Mouse (Mus musculus) thymus, postnatal 0 days (tissue): ENCODE measurements around the gene Hspb7. TPM values are rescaled to one million over a fixed set of nuclear protein-coding genes. Genes with fewer than 3 reads are reported as not detected.

Experiments
- DNase-seq: peaks from one replicate; pipeline ENCODE4 v3.0.0-alpha.2; 2015; ENCODE audit warnings: low spot score
- polyA plus RNA-seq: library from polyadenylated mRNA; unstranded; fragments of >200 nt; fragmentation: Nextera tagmentation; extraction: Ambion mirVana; gene quantifications from 2 replicates; pipeline ENCODE4 v1.2.1, GENCODE M21; 2015

Hspb7 gene
- polyA plus RNA-seq, 1 experiment from 2014 or later, result not detected

GRCm38 (mm10) chr4:141419398-141420191 lies 984 bp upstream of the Hspb7 start:
- DNase-seq, result peak; percentile 27

GRCm38 (mm10) chr4:141420886-141421285 lies 307 bp downstream of the Hspb7 start:
- DNase-seq, result no peak

GRCm38 (mm10) chr4:141421423-141421822 lies 844 bp downstream of the Hspb7 start:
- DNase-seq, result no peak

GRCm38 (mm10) chr4:141422841-141423240 lies 2.3 kb downstream of the Hspb7 start:
- DNase-seq, result no peak

- no peak for DNase-seq
Measured at GRCm38 (mm10) chr4:141423288-141423687, 2.7 kb downstream of the Hspb7 start.

- DNase-seq, result no peak
Measured at GRCm38 (mm10) chr4:141423691-141424431, 3.3 kb downstream of the Hspb7 start.

GRCm38 (mm10) chr4:141425484-141426479 lies 5.2 kb downstream of the Hspb7 start:
- DNase-seq, result peak; percentile 49

GRCm38 (mm10) chr4:141426796-141427745 lies 6.5 kb downstream of the Hspb7 start:
- DNase-seq, result no peak

- DNase-seq, result no peak
Measured at GRCm38 (mm10) chr4:141427921-141428320, 7.3 kb downstream of the Hspb7 start.

GRCm38 (mm10) chr4:141429381-141429780 lies 8.8 kb downstream of the Hspb7 start:
- DNase-seq, result no peak

- no peak for DNase-seq
Measured at GRCm38 (mm10) chr4:141429847-141430246, 9.3 kb downstream of the Hspb7 start.

GRCm38 (mm10) chr4:141430997-141431396 lies 10.4 kb downstream of the Hspb7 start:
- DNase-seq, result peak; percentile 58

- DNase-seq, result no peak
Measured at GRCm38 (mm10) chr4:141432666-141433065, 12.1 kb downstream of the Hspb7 start.

GRCm38 (mm10) chr4:141433191-141433590 lies 12.6 kb downstream of the Hspb7 start:
- DNase-seq, result no peak

GRCm38 (mm10) chr4:141435974-141436373 lies 15.4 kb downstream of the Hspb7 start, which contains the start of gene Srarp:
TSS of gene Srarp (minus strand) at chr4:141436105.
- DNase-seq, result no peak

GRCm38 (mm10) chr4:141439083-141439803 lies 18.7 kb downstream of the Hspb7 start:
- no peak for DNase-seq

- DNase-seq, result no peak
Measured at GRCm38 (mm10) chr4:141440877-141441276, 20.3 kb downstream of the Hspb7 start.

- DNase-seq, result no peak
Measured at GRCm38 (mm10) chr4:141443641-141444429, 23.3 kb downstream of the Hspb7 start.
